Mouse (Mus musculus) right cerebral cortex, postnatal 25 days (tissue): ENCODE results near the gene Mettl24.
A peak's percentile ranks its signal among the peaks of the same experiment; 100 is the strongest.

Experiments
- DNase-seq: peaks from one replicate; pipeline ENCODE4 v3.0.0; 2022

Mettl24 gene

DNA sequence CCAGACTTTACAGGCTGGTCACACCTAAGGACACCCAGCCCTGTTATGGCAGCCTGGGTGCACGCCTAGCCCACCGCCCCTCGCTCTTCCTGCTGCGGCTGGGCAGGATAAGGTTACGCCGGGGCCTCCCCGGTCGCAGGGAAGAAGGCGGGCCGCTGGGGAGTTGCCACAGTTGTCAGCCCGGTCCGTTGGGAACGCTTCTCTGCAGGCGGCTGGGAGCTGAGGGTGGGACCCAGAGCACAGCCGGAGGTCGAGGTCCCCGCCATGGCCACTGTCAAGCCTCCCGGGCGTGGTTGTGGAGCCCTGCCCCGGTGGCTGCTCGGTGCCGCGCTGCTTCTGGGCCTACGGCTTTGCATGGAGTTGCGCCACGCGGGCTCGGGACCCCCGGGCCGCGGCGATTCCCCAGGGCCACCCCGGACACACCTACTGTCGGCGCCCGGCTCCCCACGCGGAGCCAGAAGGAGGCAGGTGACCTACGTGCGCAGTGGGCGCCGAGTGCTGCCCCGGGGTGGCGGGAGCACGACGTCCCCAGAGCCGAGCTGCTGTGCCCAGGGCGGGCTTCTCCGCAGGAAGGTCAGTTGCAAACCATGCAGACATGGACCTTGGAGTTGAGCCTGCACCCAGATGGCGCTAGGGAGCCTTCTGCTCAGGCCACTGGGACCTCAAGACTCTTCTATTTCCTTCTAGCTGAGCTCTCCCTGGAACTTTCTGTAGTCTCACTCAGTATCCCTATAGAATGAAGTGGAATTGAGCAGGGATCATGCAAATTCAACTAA, at the start of gene Mettl24:
Gene Mettl24, plus strand, starts transcription at position 191 of the 776 bp plus-strand sequence.
- DNase-seq, result peak; percentile 62

GRCm38 (mm10) chr10:40637331-40637730, 45.8 kb upstream of the Mettl24 start:
- DNase-seq, result no peak

DNA sequence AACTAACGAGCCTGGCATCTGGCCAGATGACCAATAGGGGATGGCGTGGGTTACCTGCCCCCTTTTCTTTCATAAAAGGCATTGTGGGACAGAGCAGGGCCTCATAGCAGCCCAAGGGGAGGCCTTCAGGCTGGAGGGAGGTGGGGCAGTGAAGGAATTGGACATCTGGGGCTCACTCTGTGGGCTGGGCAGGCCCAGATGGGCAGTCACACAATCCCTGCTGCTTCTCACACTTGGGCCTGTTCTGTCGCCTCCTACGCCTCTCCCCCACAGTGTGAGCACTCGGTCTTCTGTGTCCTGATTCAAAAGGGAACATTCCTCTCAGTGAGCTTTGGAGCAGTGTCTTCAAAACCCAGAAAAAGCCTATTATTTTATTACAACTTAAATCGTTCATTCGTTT, 44.8 kb upstream of the Mettl24 start:
- peak; percentile 82 for DNase-seq

GRCm38 (mm10) chr10:40638823-40639819, 44.0 kb upstream of the Mettl24 start:
- peak; percentile 60 for DNase-seq

- DNase-seq, result no peak
Measured at GRCm38 (mm10) chr10:40640406-40640805, 42.7 kb upstream of the Mettl24 start.

- no peak for DNase-seq
Measured at GRCm38 (mm10) chr10:40641901-40642300, 41.2 kb upstream of the Mettl24 start.

DNA sequence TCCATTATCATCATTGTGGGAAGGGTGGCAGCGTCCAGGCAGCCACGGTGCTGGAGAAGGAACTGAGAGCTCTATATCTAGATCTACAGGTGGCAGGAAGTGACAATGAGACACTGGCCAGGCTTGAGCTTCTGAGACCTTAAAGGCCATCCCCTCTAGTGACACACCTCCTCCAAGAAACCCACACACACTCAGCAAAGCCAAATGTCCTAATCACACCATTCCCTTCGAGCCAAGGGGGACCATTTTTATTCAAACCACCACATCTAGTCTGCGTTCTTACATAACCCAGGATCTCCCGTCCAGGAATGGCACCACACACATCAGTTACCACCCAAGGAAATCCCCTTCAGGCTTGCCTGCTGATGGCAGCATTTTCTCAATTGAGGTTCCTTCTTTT, 40.0 kb upstream of the Mettl24 start:
- no peak for DNase-seq

DNA sequence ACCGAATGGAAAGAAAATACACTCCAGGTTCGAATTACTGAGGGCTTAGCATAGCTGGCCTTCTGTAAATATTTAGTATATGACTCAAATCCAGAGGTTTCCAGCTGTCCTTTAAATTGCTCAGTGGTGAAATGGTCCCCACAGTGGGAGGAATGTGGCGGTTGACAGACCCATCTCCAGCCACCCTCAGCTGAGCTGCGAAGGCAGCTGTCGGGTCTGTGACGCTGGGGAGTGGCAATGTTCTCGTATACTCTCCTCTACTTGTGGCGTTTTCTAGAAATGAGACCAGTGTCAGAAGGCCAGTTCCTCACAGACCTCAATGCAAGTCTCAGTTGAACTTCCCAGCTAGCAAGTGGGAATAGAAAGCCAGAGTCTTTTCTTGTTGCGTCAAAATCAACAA, 38.6 kb upstream of the Mettl24 start:
- DNase-seq, result no peak

- no peak for DNase-seq
Measured at GRCm38 (mm10) chr10:40645346-40645745, 37.7 kb upstream of the Mettl24 start.

- no peak for DNase-seq
Measured at GRCm38 (mm10) chr10:40648776-40649175, 34.3 kb upstream of the Mettl24 start.

DNA sequence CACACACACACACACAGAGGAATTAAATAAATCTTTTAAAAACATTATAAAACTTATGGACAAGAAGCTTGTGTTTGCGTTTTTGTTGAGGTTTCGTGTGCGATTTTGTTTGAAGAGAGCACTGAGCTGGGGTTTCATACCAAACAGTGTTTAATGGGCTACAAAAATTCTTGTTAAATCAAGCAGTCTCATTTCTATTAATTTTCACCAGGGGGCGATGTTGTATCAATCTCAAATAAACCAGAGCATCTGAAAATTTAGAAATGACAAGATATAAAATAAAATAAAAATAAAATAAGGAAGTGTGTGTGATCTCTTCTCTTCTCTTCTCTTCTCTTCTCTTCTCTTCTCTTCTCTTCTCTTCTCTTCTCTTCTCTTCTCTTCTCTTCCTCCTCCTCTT, 33.4 kb upstream of the Mettl24 start:
- DNase-seq, result no peak

DNA sequence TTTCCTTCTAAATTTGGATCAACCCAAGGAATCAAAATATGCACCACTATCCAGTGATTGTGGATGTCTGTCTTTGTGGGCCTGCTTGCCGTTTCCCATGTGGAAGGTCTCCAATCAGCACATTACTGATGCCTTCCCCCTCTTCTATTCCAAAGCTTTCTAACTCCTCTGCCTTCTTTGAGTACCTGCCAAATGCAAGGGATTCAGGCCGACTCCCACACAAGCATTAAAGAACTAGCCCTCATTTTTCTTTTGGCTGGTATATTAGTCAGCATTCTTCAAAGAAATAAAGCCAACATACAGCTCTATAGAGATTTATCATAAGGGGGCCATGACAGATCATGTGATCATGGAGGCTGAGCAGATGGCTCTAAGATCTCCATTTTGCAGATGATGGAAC, 31.4 kb upstream of the Mettl24 start:
- no peak for DNase-seq

- DNase-seq, result no peak
Measured at GRCm38 (mm10) chr10:40665270-40665669, 17.8 kb upstream of the Mettl24 start.

DNA sequence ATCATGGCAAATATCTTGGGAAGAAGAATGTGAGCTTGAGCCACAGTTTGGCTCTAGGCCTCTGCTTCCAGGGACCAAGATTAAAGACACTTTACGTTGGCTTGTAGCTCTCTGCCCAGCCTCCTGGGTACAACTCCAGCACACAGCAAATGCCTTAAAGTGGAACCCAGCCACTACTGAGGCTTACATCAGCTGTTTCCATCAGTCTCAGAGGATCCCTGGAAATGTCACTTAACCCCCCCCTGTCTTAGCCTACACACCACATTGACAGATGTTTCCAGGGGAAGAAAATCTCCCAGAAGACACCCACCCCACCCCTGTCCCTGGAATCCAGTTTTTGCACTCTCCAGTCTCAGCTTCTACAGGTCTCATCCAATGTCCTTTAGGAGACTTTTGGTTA, 16.1 kb upstream of the Mettl24 start:
- no peak for DNase-seq

DNA sequence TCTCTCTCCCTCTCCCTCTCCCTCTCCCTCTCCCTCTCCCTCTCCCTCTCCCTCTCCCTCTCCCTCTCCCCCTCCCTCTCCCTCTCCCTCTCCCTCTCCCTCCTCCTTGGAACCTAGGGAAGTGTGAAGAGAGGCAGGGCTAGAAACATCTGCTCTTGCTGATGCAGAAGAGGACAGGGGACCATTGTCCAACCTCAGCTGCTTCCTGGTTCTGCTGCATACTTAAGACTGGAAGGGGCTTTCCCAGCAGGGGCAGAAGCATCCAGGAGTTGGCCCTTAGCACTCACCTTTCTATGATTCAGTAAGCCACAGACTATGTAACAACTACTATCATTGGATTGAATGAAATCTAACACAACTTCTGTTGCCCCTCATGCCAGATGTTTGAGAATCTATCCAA, 14.4 kb upstream of the Mettl24 start:
- DNase-seq, result no peak

DNA sequence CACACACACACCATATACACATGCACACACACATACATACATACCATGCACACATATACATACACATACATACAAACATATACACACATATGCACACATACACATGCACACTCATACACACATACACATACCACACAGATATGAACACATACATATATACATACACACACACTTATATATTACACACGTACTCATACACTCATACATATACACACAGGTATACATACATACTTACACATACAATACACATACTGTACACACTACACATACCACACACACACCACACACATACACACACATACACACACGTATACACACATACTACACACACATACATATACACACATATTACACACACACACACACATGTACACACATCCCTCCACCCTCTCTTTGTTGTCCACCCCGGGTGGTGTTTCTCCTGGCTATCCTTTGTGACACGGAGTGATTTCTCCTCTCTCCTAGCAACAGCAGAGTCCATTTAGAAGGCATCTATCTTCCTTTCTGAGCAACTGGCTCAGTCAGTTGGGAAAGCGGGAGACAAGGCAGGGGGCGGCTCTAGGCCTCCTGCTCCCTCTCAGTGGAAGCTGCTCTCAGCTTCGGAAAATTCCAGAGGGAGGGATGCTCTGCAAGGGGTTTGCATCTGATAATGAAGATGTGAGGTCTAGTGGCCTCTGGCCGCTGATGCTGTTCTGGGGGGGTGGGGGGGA, 10.3 kb upstream of the Mettl24 start:
- DNase-seq, result no peak

GRCm38 (mm10) chr10:40673297-40673665, 9.8 kb upstream of the Mettl24 start:
- DNase-seq, result no peak

GRCm38 (mm10) chr10:40674151-40674550, 8.9 kb upstream of the Mettl24 start:
- DNase-seq, result no peak

GRCm38 (mm10) chr10:40675921-40676320, 7.2 kb upstream of the Mettl24 start:
- no peak for DNase-seq

GRCm38 (mm10) chr10:40678477-40678876, 4.6 kb upstream of the Mettl24 start:
- DNase-seq, result no peak

DNA sequence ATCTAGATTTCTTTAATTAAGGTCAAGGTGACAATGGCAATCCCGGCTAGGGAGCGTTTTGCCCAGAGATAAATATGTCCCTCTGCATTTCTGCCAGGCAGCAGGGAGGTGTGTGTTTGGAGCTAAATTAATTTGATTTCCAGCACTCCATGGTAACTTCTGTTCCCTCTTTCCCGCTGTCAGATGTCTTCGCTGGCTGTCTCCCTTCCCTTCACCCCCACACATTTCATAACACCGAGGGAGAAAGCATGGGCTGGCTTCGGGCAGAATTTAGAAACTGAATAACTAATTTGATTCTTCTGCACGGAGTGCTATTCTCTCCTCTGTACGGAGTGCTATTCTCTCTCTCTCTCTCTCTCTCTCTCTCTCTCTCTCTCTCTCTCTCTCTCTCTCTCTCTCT, 612 bp upstream of the Mettl24 start:
- DNase-seq, result peak; percentile 74

- DNase-seq, result no peak
Measured at GRCm38 (mm10) chr10:40683868-40684253, 779 bp downstream of the Mettl24 start.

DNA sequence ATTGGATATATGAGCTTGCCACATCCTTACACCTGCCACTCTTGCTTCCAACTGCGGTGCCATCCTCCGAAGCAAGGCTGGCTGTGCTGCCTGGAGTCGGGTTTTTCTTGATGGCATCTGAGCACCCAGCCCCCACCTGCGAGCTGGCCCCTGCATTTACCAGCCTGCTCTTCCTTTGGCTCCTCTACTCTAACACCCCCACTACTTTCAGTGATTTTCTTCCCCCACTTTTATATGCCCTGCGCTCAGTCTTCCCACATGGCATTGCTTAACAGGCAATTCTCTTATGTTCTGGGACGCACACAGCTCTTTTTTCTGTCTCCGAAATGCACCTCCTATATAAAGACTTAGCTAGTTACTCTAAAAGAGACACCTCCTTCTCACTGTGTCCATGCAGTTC, 1.2 kb downstream of the Mettl24 start:
- peak; percentile 43 for DNase-seq
